Mouse (Mus musculus): ENCODE data around the gene Gm3045.

- TF ChIP-seq POLR2A (IDR thresholded peaks at IDR 0.05; ENCODE audit: control insufficient read depth, low read depth, low read length): no peak
- no peak for TF ChIP-seq CTCF (IDR thresholded peaks at IDR 0.05; ENCODE audit: control insufficient read depth, insufficient read depth, insufficient replicate concordance, low read depth, low read length)
These were observed 40.0 kb upstream of the Gm3045 start for GRCm38 (mm10) chr13:56386411-56386810.
